9 mouse cellular contexts compared by ENCODE assay signal in the genomic region with DNA sequence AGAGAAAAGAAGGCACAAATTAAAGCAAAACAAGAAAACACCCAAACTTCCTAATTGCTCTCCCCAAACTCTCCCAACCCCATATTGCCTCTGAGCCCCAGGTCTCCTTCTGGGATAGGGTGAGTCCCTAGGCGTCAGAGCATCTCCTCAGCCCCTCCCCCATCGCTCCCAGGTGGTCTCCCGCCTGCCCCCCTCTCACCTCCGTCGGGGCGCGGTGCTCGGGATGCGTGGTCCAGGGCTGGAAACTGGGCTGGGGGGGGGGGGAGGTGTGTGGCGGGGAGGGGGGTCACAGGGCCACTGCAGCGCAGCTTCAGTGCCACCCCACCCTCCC. TPM values are rescaled to one million over a fixed set of nuclear protein-coding genes. Genes with fewer than 3 reads are reported as not detected.
DNase-seq lines count a peak whose midpoint lies in the region; ATAC-seq and TF ChIP-seq lines count a peak whose summit lies in the region.
"Had no signal": no experiment of that assay in that cellular context is flagged by ENCODE, and none has a peak within 500 bp of the region (broad histone marks: within the 10 kb centered on the region; RNA-seq: fewer than 3 reads in every experiment).

No protein-coding gene starts in this region.

- WGBS in heart, embryonic 10.5 days: 0% methylated on average over 9 of the region's 11 CpGs
- WGBS in hindbrain, embryonic 10.5 days: 0% methylated on average over 10 of the region's 11 CpGs
- 0% methylated on average over 11 of the region's 11 CpGs for WGBS in midbrain, embryonic 10.5 days

- H3K4me3 ChIP-seq in heart, embryonic 10.5 days: peak overlapping the region; percentile 65
- H3K4me3 ChIP-seq in ES-Bruce4 (ENCODE audit: low read depth, low read length): peak overlapping the region; percentile 94
- peak overlapping the region; percentile 60 for H3K4me3 ChIP-seq in hindbrain, embryonic 10.5 days
- H3K4me3 ChIP-seq in midbrain, embryonic 10.5 days: peak overlapping the region; percentile 64

- TF ChIP-seq EP300 in ES-Bruce4 (IDR thresholded peaks at IDR 0.05; ENCODE audit: insufficient read depth, low read depth, low read length): no peak

- H3K27ac ChIP-seq in heart, embryonic 10.5 days: peak overlapping the region; percentile 79
- peak overlapping the region; percentile 94 for H3K27ac ChIP-seq in ES-Bruce4 (ENCODE audit: insufficient read depth, low read length)
- peak overlapping the region; percentile 90 for H3K27ac ChIP-seq in hindbrain, embryonic 10.5 days
- H3K27ac ChIP-seq in midbrain, embryonic 10.5 days (replicated peaks): peak overlapping the region; percentile 94

- H3K4me1 ChIP-seq in heart, embryonic 10.5 days: peaks cover 37% of the 10 kb centered on the region
- no peaks in the 10 kb centered on the region for H3K4me1 ChIP-seq in ES-Bruce4 (ENCODE audit: control insufficient read depth, insufficient read depth, low read length)
- peaks cover 41% of the 10 kb centered on the region for H3K4me1 ChIP-seq in hindbrain, embryonic 10.5 days (replicated peaks)
- peaks cover 45% of the 10 kb centered on the region for H3K4me1 ChIP-seq in midbrain, embryonic 10.5 days

- H3K27me3 ChIP-seq in heart, embryonic 10.5 days (ENCODE audit: insufficient read depth, poor library complexity, severe bottlenecking): peaks cover 45% of the 10 kb centered on the region
- H3K27me3 ChIP-seq in ES-Bruce4 (ENCODE audit: control insufficient read depth, insufficient read depth, low read length, poor library complexity, severe bottlenecking): no peaks in the 10 kb centered on the region
- peaks cover 35% of the 10 kb centered on the region for H3K27me3 ChIP-seq in hindbrain, embryonic 10.5 days (ENCODE audit: insufficient read depth, poor library complexity, severe bottlenecking)
- H3K27me3 ChIP-seq in midbrain, embryonic 10.5 days (ENCODE audit: low read depth, poor library complexity, severe bottlenecking): peaks cover 49% of the 10 kb centered on the region

- peak overlapping the region; percentile 88 for H3K9ac ChIP-seq in ES-Bruce4 (ENCODE audit: low read depth, poor library complexity, severe bottlenecking)

- no peaks in the 10 kb centered on the region for H3K36me3 ChIP-seq in heart, embryonic 10.5 days
- no peaks in the 10 kb centered on the region for H3K36me3 ChIP-seq in ES-Bruce4 (ENCODE audit: control insufficient read depth, insufficient read depth, low read length, poor library complexity, severe bottlenecking)
- H3K36me3 ChIP-seq in hindbrain, embryonic 10.5 days: peaks cover 9% of the 10 kb centered on the region; the same call in 1 of the 2 replicates
- H3K36me3 ChIP-seq in midbrain, embryonic 10.5 days: peaks cover 17% of the 10 kb centered on the region

- no peak for TF ChIP-seq POLR2A in ES-Bruce4 (IDR thresholded peaks at IDR 0.05; ENCODE audit: insufficient read depth, low read length)

- ATAC-seq in megakaryocyte progenitor cell, adult 5-6 weeks (replicated peaks; ENCODE audit: poor library complexity): no peak

- H3K9me3 ChIP-seq in heart, embryonic 10.5 days: no peaks in the 10 kb centered on the region
- H3K9me3 ChIP-seq in ES-Bruce4 (replicated peaks; ENCODE audit: control insufficient read depth, insufficient read depth, low read length, poor library complexity, severe bottlenecking): no peaks in the 10 kb centered on the region
- H3K9me3 ChIP-seq in hindbrain, embryonic 10.5 days: no peaks in the 10 kb centered on the region
- no peaks in the 10 kb centered on the region for H3K9me3 ChIP-seq in midbrain, embryonic 10.5 days (replicated peaks)

- DNase-seq in heart, embryonic 10.5 days (ENCODE audit: low spot score): no peak
- DNase-seq in heart, adult 9 months (ENCODE audit: low spot score in 2 of 2): no peak
- peak; percentile 48 for DNase-seq in hindbrain, embryonic 10.5 days (ENCODE audit: low spot score)
- DNase-seq in midbrain, embryonic 10.5 days (ENCODE audit: low spot score): peak; percentile 64
- DNase-seq in urinary bladder, postnatal 14 days (ENCODE audit: low spot score): no peak
- DNase-seq in lung, postnatal 14 days: no peak

- TF ChIP-seq CTCF in ES-Bruce4 (IDR thresholded peaks at IDR 0.05; ENCODE audit: low read depth, low read length): no peak

RNA-seq across cellular contexts. Expression of gene Gli1, which starts 0.4 kb away (rescaled TPM):
- polyA plus RNA-seq in heart, embryonic 10.5 days (2016; fragmentation: Nextera tagmentation; extraction: Ambion mirVana): 0.91 and 4.8 TPM in 2 replicates
- polyA plus RNA-seq in ES-Bruce4 (2011; ENCODE audit: insufficient read depth, insufficient read length, low read depth, missing spikeins): 19.8 and 21.4 TPM in 2 replicates
- 7.1 and 7.3 TPM in 2 replicates for polyA plus RNA-seq in hindbrain, embryonic 10.5 days (2016; fragmentation: Nextera tagmentation; extraction: Ambion mirVana)
- 7.8 and 11.0 TPM in 2 replicates for polyA plus RNA-seq in midbrain, embryonic 10.5 days (2016; fragmentation: Nextera tagmentation; extraction: Ambion mirVana)
- not detected in 2 replicates for total RNA-seq in megakaryocyte progenitor cell, adult 5-6 weeks (2015)
- not detected in 2 replicates for total RNA-seq in megakaryocyte progenitor cell, adult 5-6 weeks (2017)

RNA-seq across cellular contexts. Expression of gene Inhbe, which starts 12.9 kb away (rescaled TPM):
- 0.04 TPM in 1 of 2 replicates, not detected in the other for polyA plus RNA-seq in heart, embryonic 10.5 days (2016; fragmentation: Nextera tagmentation; extraction: Ambion mirVana)
- polyA plus RNA-seq in ES-Bruce4 (2011; ENCODE audit: insufficient read depth, insufficient read length, low read depth, missing spikeins): not detected in 2 replicates
- not detected in 2 replicates for polyA plus RNA-seq in hindbrain, embryonic 10.5 days (2016; fragmentation: Nextera tagmentation; extraction: Ambion mirVana)
- 0.02 TPM in 1 of 2 replicates, not detected in the other for polyA plus RNA-seq in midbrain, embryonic 10.5 days (2016; fragmentation: Nextera tagmentation; extraction: Ambion mirVana)
- 0.02 TPM in 1 of 2 replicates, not detected in the other for total RNA-seq in megakaryocyte progenitor cell, adult 5-6 weeks (2015)
- not detected in 2 replicates for total RNA-seq in megakaryocyte progenitor cell, adult 5-6 weeks (2017)

RNA-seq across cellular contexts. Expression of gene Arhgap9, which starts 19.6 kb away (rescaled TPM):
- 0.87 and 3.1 TPM in 2 replicates for polyA plus RNA-seq in heart, embryonic 10.5 days (2016; fragmentation: Nextera tagmentation; extraction: Ambion mirVana)
- 8.5 and 9.1 TPM in 2 replicates for polyA plus RNA-seq in ES-Bruce4 (2011; ENCODE audit: insufficient read depth, insufficient read length, low read depth, missing spikeins)
- polyA plus RNA-seq in hindbrain, embryonic 10.5 days (2016; fragmentation: Nextera tagmentation; extraction: Ambion mirVana): 1.8 and 2.5 TPM in 2 replicates
- 1.1 and 1.3 TPM in 2 replicates for polyA plus RNA-seq in midbrain, embryonic 10.5 days (2016; fragmentation: Nextera tagmentation; extraction: Ambion mirVana)
- 37.1 and 38.0 TPM in 2 replicates for total RNA-seq in megakaryocyte progenitor cell, adult 5-6 weeks (2015)
- total RNA-seq in megakaryocyte progenitor cell, adult 5-6 weeks (2017): 37.3 and 39.5 TPM in 2 replicates

RNA-seq across cellular contexts. Expression of gene Inhbc, which starts 28.9 kb away (rescaled TPM):
- polyA plus RNA-seq in heart, embryonic 10.5 days (2016; fragmentation: Nextera tagmentation; extraction: Ambion mirVana): 0.31 TPM in 1 of 2 replicates, not detected in the other
- polyA plus RNA-seq in ES-Bruce4 (2011; ENCODE audit: insufficient read depth, insufficient read length, low read depth, missing spikeins): not detected in 2 replicates
- 0.13 TPM in 1 of 2 replicates, not detected in the other for polyA plus RNA-seq in hindbrain, embryonic 10.5 days (2016; fragmentation: Nextera tagmentation; extraction: Ambion mirVana)
- polyA plus RNA-seq in midbrain, embryonic 10.5 days (2016; fragmentation: Nextera tagmentation; extraction: Ambion mirVana): not detected in 2 replicates
- total RNA-seq in megakaryocyte progenitor cell, adult 5-6 weeks (2015): not detected in 2 replicates
- total RNA-seq in megakaryocyte progenitor cell, adult 5-6 weeks (2017): not detected in 2 replicates
- total RNA-seq: left cerebral cortex, postnatal 25 days had no signal

RNA-seq across cellular contexts. Expression of gene Mars, which starts 29.7 kb away (rescaled TPM):
- 119 and 140 TPM in 2 replicates for polyA plus RNA-seq in heart, embryonic 10.5 days (2016; fragmentation: Nextera tagmentation; extraction: Ambion mirVana)
- polyA plus RNA-seq in ES-Bruce4 (2011; ENCODE audit: insufficient read depth, insufficient read length, low read depth, missing spikeins): 129 and 136 TPM in 2 replicates
- 171 and 174 TPM in 2 replicates for polyA plus RNA-seq in hindbrain, embryonic 10.5 days (2016; fragmentation: Nextera tagmentation; extraction: Ambion mirVana)
- 180 and 187 TPM in 2 replicates for polyA plus RNA-seq in midbrain, embryonic 10.5 days (2016; fragmentation: Nextera tagmentation; extraction: Ambion mirVana)
- 88.3 and 93.1 TPM in 2 replicates for total RNA-seq in megakaryocyte progenitor cell, adult 5-6 weeks (2015)
- total RNA-seq in megakaryocyte progenitor cell, adult 5-6 weeks (2017): 196 and 210 TPM in 2 replicates

Comparison
In these comparisons a context has a peak if more than half of its experiments do, and no peak if none do; other contexts are left out.
1. DNase-seq: peak in hindbrain, embryonic 10.5 days (single experiment) and midbrain, embryonic 10.5 days (single experiment); none in heart, embryonic 10.5 days (single experiment), heart, adult 9 months (0 of 2), urinary bladder, postnatal 14 days (single experiment) and lung, postnatal 14 days (single experiment).
2. Peak in every context shown above with its lines, with median percentiles within 50 percentile points of each other: H3K27ac ChIP-seq and H3K4me3 ChIP-seq.